Mouse (Mus musculus) forebrain, embryonic 11.5 days (tissue): ENCODE results near the gene Atp5j2. TPM values are rescaled to one million over a fixed set of nuclear protein-coding genes. Genes with fewer than 3 reads are reported as not detected.

Experiments
- polyA plus RNA-seq: library from polyadenylated mRNA; unstranded; fragments of >200 nt; fragmentation: Nextera tagmentation; extraction: Ambion mirVana; gene quantifications from 2 replicates; pipeline ENCODE4 v1.2.1, GENCODE M21; 2014

Atp5j2 gene
- polyA plus RNA-seq, 1 experiment from 2014 or later, result 478 TPM

Other genes starting within 250 kb of the Atp5j2 start
- 18.3 and 21.4 TPM in 2 replicates for gene Smurf1, start 226.2 kb downstream of the Atp5j2 start, polyA plus RNA-seq
- not detected in 2 replicates for gene Gm4871, start 159.3 kb downstream of the Atp5j2 start, polyA plus RNA-seq
- not detected in 2 replicates for gene 1700018F24Rik, start 149.1 kb downstream of the Atp5j2 start, polyA plus RNA-seq
- gene Arpc1a, start 108.2 kb downstream of the Atp5j2 start, polyA plus RNA-seq, result 145 and 150 TPM in 2 replicates
- not detected in 2 replicates for gene Kpna7, start 108.0 kb downstream of the Atp5j2 start, polyA plus RNA-seq
- gene Arpc1b, start 77.8 kb downstream of the Atp5j2 start, polyA plus RNA-seq, result 51.2 and 62.8 TPM in 2 replicates
- gene Pdap1, start 51.8 kb downstream of the Atp5j2 start, polyA plus RNA-seq, result 135 and 136 TPM in 2 replicates
- gene Bud31, start 51.7 kb downstream of the Atp5j2 start, polyA plus RNA-seq, result 252 and 253 TPM in 2 replicates
- 18.6 and 19.6 TPM in 2 replicates for gene Ptcd1, start 25.0 kb downstream of the Atp5j2 start, polyA plus RNA-seq
- 51.4 and 59.0 TPM in 2 replicates for gene Cpsf4, start 24.8 kb downstream of the Atp5j2 start, polyA plus RNA-seq
- 6.5 and 8.1 TPM in 2 replicates for gene Zkscan14, start 9.8 kb upstream of the Atp5j2 start, polyA plus RNA-seq
- gene Zkscan5, start 12.5 kb upstream of the Atp5j2 start, polyA plus RNA-seq, result 17.2 and 20.2 TPM in 2 replicates
- 37.2 and 39.2 TPM in 2 replicates for gene Zfp655, start 39.7 kb upstream of the Atp5j2 start, polyA plus RNA-seq
- 0.41 and 0.77 TPM in 2 replicates for gene Zscan25, start 88.4 kb upstream of the Atp5j2 start, polyA plus RNA-seq
- not detected in 2 replicates for gene Cyp3a57, start 153.2 kb upstream of the Atp5j2 start, polyA plus RNA-seq